Mouse (Mus musculus): ENCODE results near the gene Mapk14. TPM values are rescaled to one million over a fixed set of nuclear protein-coding genes. Genes with fewer than 3 reads are reported as not detected.

Gene Mapk14
- 23.6 and 24.5 TPM in 2 replicates for polyA plus RNA-seq (2015; fragmentation: Nextera tagmentation; extraction: Ambion mirVana)

GRCm38 (mm10) chr17:28690776-28691686 is at the start of gene Mapk14:
Gene Mapk14, plus strand, starts transcription at chr17:28691329.
- ATAC-seq = peak; percentile 93
- Histone ChIP-seq H3K4me2 (ENCODE audit: low read depth, low read length) (peak within 1 kb of the TSS; percentile 83), H3K4me1 (ENCODE audit: insufficient read depth) (peaks cover 33% of the 10 kb centered on the region), H3K4me3 (ENCODE audit: low read depth, low read length) (peak within 1 kb of the TSS; percentile 88), H3K9ac (replicated peaks) (peak within 1 kb of the TSS; percentile 98), H3K27ac (ENCODE audit: low read depth) (peak within 1 kb of the TSS; percentile 95), H3K9me3 (ENCODE audit: low read length) (no peaks in the 10 kb centered on the region), H3K36me3 (replicated peaks; ENCODE audit: insufficient read depth, low read length) (peaks cover 3% of the 10 kb centered on the region; the same call in 1 of the 2 replicates), H3K27me3 (ENCODE audit: insufficient read depth, low read length) (no peaks in the 10 kb centered on the region)
- DNase-seq = peak; percentile 100
- TF ChIP-seq CTCF (IDR thresholded peaks at IDR 0.05; ENCODE audit: low read depth) = peak; percentile 94
- peak; percentile 91 for TF ChIP-seq EP300 (IDR thresholded peaks at IDR 0.05; ENCODE audit: low read depth)
- under 1% methylated on average over 63 of the region's 86 CpGs for WGBS (ENCODE audit: insufficient replicate concordance)

- Histone ChIP-seq H3K9me3 (ENCODE audit: low read length) (no peaks in the 10 kb centered on the region), H3K27ac (ENCODE audit: low read depth) (no peak overlapping the region), H3K9ac (replicated peaks) (no peak overlapping the region), H3K4me1 (ENCODE audit: insufficient read depth) (no peaks in the 10 kb centered on the region), H3K36me3 (replicated peaks; ENCODE audit: insufficient read depth, low read length) (no peaks in the 10 kb centered on the region), H3K4me2 (ENCODE audit: low read depth, low read length) (no peak overlapping the region), H3K27me3 (ENCODE audit: insufficient read depth, low read length) (peaks cover 2% of the 10 kb centered on the region; the same call in 1 of the 2 replicates), H3K4me3 (ENCODE audit: low read depth, low read length) (no peak overlapping the region)
- ATAC-seq (no peak), DNase-seq (no peak)
- 44% methylated on average over 3 of the region's 3 CpGs for WGBS (ENCODE audit: insufficient replicate concordance)
- TF ChIP-seq EP300 (IDR thresholded peaks at IDR 0.05; ENCODE audit: low read depth) = no peak
- no peak for TF ChIP-seq CTCF (IDR thresholded peaks at IDR 0.05; ENCODE audit: low read depth)
Measured at GRCm38 (mm10) chr17:28643697-28644096, 47.4 kb upstream of the Mapk14 start.

DNA sequence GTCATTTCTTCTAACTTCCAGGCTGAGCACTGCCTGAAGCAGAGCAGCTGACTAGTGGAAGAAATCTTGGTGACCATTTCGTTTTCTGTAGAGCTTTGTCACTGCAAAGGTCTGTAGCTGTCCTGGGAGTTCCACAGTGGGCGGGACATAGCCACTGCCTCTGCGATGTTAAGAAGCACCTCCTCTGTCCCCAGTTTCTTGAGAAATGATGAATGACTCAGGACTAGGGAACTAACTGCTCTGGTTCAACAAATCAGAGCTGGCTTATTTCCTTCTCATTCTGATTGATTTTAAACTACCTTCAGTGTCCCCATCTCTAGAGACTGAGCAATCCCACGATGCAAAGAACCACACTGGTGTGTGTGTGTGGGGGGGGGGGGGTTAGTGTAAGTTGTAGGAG is 47.0 kb upstream of the Mapk14 start:
- TF ChIP-seq CTCF (IDR thresholded peaks at IDR 0.05; ENCODE audit: low read depth) (no peak), EP300 (IDR thresholded peaks at IDR 0.05; ENCODE audit: low read depth) (no peak)
- no peak overlapping the region for H3K9ac ChIP-seq (replicated peaks)
- H3K9me3 ChIP-seq (ENCODE audit: low read length) = no peaks in the 10 kb centered on the region
- H3K27ac ChIP-seq (ENCODE audit: low read depth) = no peak overlapping the region
- ATAC-seq (no peak), DNase-seq (no peak)
- H3K36me3 ChIP-seq (replicated peaks; ENCODE audit: insufficient read depth, low read length) = no peaks in the 10 kb centered on the region
- no peak overlapping the region for H3K4me3 ChIP-seq (ENCODE audit: low read depth, low read length)
- WGBS (ENCODE audit: insufficient replicate concordance) = 27% methylated on average over 4 of the region's 4 CpGs
- peaks cover 2% of the 10 kb centered on the region; the same call in 1 of the 2 replicates for H3K27me3 ChIP-seq (ENCODE audit: insufficient read depth, low read length)
- H3K4me2 ChIP-seq (ENCODE audit: low read depth, low read length) = no peak overlapping the region
- H3K4me1 ChIP-seq (ENCODE audit: insufficient read depth) = no peaks in the 10 kb centered on the region

DNA sequence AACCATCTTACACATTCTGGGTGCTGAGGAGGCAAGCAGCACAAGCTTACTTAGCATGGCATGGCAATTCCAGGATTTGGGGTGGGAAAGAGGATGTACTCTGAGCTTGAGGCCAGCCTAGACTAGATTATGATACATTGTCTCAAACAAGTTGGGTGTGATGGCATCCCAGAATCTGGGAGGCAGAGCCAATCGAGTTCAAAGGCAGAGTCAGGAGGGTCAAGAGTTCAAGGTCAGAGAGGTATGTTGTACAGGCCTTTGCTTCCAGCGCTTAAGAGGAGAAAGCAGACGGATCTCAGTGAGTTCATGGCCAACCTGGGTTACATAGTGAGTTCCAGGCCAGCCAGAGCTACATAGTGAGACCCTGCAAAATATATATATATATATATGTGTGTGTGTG is 44.9 kb upstream of the Mapk14 start:
- H3K9me3 ChIP-seq (ENCODE audit: low read length) = no peaks in the 10 kb centered on the region
- DNase-seq = no peak
- WGBS (ENCODE audit: insufficient replicate concordance) = 63% methylated on average over 3 of the region's 3 CpGs

DNA sequence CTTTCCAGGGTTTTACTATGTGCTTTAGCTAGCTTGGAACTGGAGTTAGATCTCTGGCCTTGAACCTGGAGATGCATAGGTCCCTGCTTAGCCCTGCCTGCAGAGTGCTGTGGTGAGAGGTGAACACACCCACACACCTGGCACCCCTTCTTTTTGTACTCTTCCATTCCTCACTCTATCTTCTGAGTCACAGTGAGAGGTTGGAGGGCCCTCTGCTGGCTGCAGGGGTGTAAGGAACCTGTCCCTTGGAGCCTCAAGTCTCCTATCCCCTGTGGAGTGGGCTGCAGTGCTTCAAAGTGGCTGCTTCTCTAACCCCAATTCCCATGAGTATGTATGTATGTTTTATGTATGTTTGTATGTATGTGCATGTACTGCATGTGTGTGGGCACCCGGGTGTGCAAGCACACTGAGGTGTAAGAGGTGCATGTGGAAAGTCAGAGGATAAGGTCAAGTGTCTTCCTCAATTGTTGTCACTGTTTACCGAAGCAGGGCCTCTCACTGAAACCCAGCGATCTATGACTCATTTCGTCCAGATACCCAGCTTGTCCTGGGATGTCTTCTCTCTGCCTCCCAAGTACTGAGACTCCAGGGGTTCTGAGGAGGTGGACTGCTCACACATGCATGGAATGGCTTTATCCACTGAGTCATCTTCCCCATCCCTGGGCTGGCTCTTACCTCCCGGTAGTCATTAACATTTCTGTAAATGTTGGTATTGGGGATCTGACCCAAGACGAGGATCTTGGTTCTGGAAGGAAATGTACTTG is 42.3 kb upstream of the Mapk14 start:
- WGBS (ENCODE audit: insufficient replicate concordance) = 37% methylated on average over 6 of the region's 6 CpGs
- Histone ChIP-seq H3K9me3 (ENCODE audit: low read length) (no peaks in the 10 kb centered on the region), H3K36me3 (replicated peaks; ENCODE audit: insufficient read depth, low read length) (no peaks in the 10 kb centered on the region), H3K9ac (replicated peaks) (no peak overlapping the region), H3K4me3 (ENCODE audit: low read depth, low read length) (no peak overlapping the region), H3K27ac (ENCODE audit: low read depth) (no peak overlapping the region), H3K4me2 (ENCODE audit: low read depth, low read length) (no peak overlapping the region), H3K4me1 (ENCODE audit: insufficient read depth) (no peaks in the 10 kb centered on the region), H3K27me3 (ENCODE audit: insufficient read depth, low read length) (peaks cover 2% of the 10 kb centered on the region; the same call in 1 of the 2 replicates)
- TF ChIP-seq CTCF (IDR thresholded peaks at IDR 0.05; ENCODE audit: low read depth) = peak; percentile 78
- TF ChIP-seq EP300 (IDR thresholded peaks at IDR 0.05; ENCODE audit: low read depth) = no peak
- DNase-seq = peak; percentile 59
- ATAC-seq = no peak

More for the DNA sequence above, 44.9 kb upstream of the Mapk14 start:
- H3K36me3 ChIP-seq (replicated peaks; ENCODE audit: insufficient read depth, low read length) = no peaks in the 10 kb centered on the region
- no peak overlapping the region for H3K4me3 ChIP-seq (ENCODE audit: low read depth, low read length)
- no peak for ATAC-seq
- TF ChIP-seq EP300 (IDR thresholded peaks at IDR 0.05; ENCODE audit: low read depth) (no peak), CTCF (IDR thresholded peaks at IDR 0.05; ENCODE audit: low read depth) (no peak)
- no peaks in the 10 kb centered on the region for H3K4me1 ChIP-seq (ENCODE audit: insufficient read depth)
- H3K9ac ChIP-seq (replicated peaks) = no peak overlapping the region
- peaks cover 2% of the 10 kb centered on the region; the same call in 1 of the 2 replicates for H3K27me3 ChIP-seq (ENCODE audit: insufficient read depth, low read length)
- H3K27ac ChIP-seq (ENCODE audit: low read depth) = no peak overlapping the region
- no peak overlapping the region for H3K4me2 ChIP-seq (ENCODE audit: low read depth, low read length)

DNA sequence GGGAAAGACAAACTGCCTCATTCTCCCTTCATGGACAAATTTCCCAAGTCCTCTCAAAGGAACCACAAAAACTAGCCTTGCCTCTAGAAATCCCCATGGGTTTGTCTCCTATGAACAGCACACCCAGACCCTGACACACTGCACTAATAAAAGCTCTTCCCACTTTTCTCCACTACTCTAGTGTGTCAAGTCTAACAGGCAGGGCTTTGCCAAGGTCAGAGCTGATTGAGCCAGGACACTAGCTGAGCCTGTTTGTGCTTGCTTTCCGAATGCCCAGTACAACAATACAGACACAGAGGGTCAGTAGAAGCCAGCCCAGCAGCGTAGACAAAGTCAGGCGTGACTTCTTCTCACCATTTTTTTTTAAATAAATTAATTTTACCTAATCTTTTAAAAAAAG is 40.9 kb upstream of the Mapk14 start:
- 78% methylated on average over 3 of the region's 3 CpGs for WGBS (ENCODE audit: insufficient replicate concordance)
- TF ChIP-seq CTCF (IDR thresholded peaks at IDR 0.05; ENCODE audit: low read depth) (no peak), EP300 (IDR thresholded peaks at IDR 0.05; ENCODE audit: low read depth) (no peak)
- H3K9me3 ChIP-seq (ENCODE audit: low read length) = no peaks in the 10 kb centered on the region
- H3K4me3 ChIP-seq (ENCODE audit: low read depth, low read length) = no peak overlapping the region
- no peak overlapping the region for H3K27ac ChIP-seq (ENCODE audit: low read depth)
- no peaks in the 10 kb centered on the region for H3K27me3 ChIP-seq (ENCODE audit: insufficient read depth, low read length)
- no peaks in the 10 kb centered on the region for H3K4me1 ChIP-seq (ENCODE audit: insufficient read depth)
- ATAC-seq = no peak
- no peaks in the 10 kb centered on the region for H3K36me3 ChIP-seq (replicated peaks; ENCODE audit: insufficient read depth, low read length)
- no peak overlapping the region for H3K9ac ChIP-seq (replicated peaks)
- DNase-seq = no peak
- no peak overlapping the region for H3K4me2 ChIP-seq (ENCODE audit: low read depth, low read length)

Measured in liver, postnatal 0 days (tissue).